Mouse (Mus musculus): ENCODE data around the gene Tcf3. TPM values are rescaled to one million over a fixed set of nuclear protein-coding genes. Genes with fewer than 3 reads are reported as not detected.

Gene Tcf3
- polyA plus RNA-seq, 1 experiment: 67.5 TPM

- TF ChIP-seq POLR2A (IDR thresholded peaks at IDR 0.05; ENCODE audit: insufficient read length, low read depth): no peak
- TF ChIP-seq SRF (IDR thresholded peaks at IDR 0.05; ENCODE audit: control insufficient read depth, insufficient read length, low read depth): no peak
- no peak for TF ChIP-seq USF1 (IDR thresholded peaks at IDR 0.05; ENCODE audit: low read depth)
- TF ChIP-seq E2F4 (IDR thresholded peaks at IDR 0.05; ENCODE audit: insufficient read depth): no peak
- TF ChIP-seq TCF3 (IDR thresholded peaks at IDR 0.05; ENCODE audit: insufficient read length, low read depth): no peak
- TF ChIP-seq MYOG (IDR thresholded peaks at IDR 0.05; ENCODE audit: control insufficient read depth in 1 of 3, insufficient read depth in 1 of 3, insufficient read length in 2 of 3, low read depth in 2 of 3): no peak
- TF ChIP-seq REST (IDR thresholded peaks at IDR 0.05; ENCODE audit: insufficient read depth, insufficient read length): no peak
- TF ChIP-seq MAX (IDR thresholded peaks at IDR 0.05; ENCODE audit: low read depth): no peak
- TF ChIP-seq MYOD1 (IDR thresholded peaks at IDR 0.05; ENCODE audit: control insufficient read depth in 1 of 3, insufficient read length in 2 of 3, low read depth in 2 of 3): no peak
- TF ChIP-seq POLR2AphosphoS2 (IDR thresholded peaks at IDR 0.05; ENCODE audit: insufficient read length, low read depth): no peak
- no peak for TF ChIP-seq CEBPB (IDR thresholded peaks at IDR 0.05; ENCODE audit: insufficient read depth, poor library complexity, severe bottlenecking)
- TF ChIP-seq TCF12 (IDR thresholded peaks at IDR 0.05; ENCODE audit: insufficient read depth, poor library complexity, severe bottlenecking): no peak
- no peaks in the 10 kb centered on the region for H3K79me2 ChIP-seq (ENCODE audit: control insufficient read depth, insufficient read depth)
- H3ac ChIP-seq (ENCODE audit: control insufficient read depth, insufficient read length): no peak overlapping the region
- H3K36me3 ChIP-seq (ENCODE audit: control insufficient read depth, insufficient read depth): no peaks in the 10 kb centered on the region
- peaks cover 33% of the 10 kb centered on the region for H3K27me3 ChIP-seq (ENCODE audit: control insufficient read depth, insufficient read depth, insufficient read length)
- H3K4me3 ChIP-seq: no peak overlapping the region
- no peak overlapping the region for H3K4me2 ChIP-seq (ENCODE audit: low read depth)
Measured at GRCm38 (mm10) chr10:80363734-80364133, 69.7 kb downstream of the Tcf3 start.

Other genes starting within 250 kb of the Tcf3 start
- 30.7 TPM for gene Mum1, start 207.2 kb downstream of the Tcf3 start, polyA plus RNA-seq (2012; fragmentation: generic; extraction: Trizol)
- 407 TPM for gene Ndufs7, start 184.5 kb downstream of the Tcf3 start, polyA plus RNA-seq (2012; fragmentation: generic; extraction: Trizol)
- 162 TPM for gene Gamt, start 172.6 kb downstream of the Tcf3 start, polyA plus RNA-seq (2012; fragmentation: generic; extraction: Trizol)
- gene Dazap1, start 172.2 kb downstream of the Tcf3 start, polyA plus RNA-seq (2012; fragmentation: generic; extraction: Trizol): 123 TPM
- 4,761 TPM for gene Rps15, start 141.2 kb downstream of the Tcf3 start, polyA plus RNA-seq (2012; fragmentation: generic; extraction: Trizol)
- 0.24 TPM for gene Apc2, start 137.7 kb downstream of the Tcf3 start, polyA plus RNA-seq (2012; fragmentation: generic; extraction: Trizol)
- 44.0 TPM for gene 2310011J03Rik, start 113.1 kb downstream of the Tcf3 start, polyA plus RNA-seq (2012; fragmentation: generic; extraction: Trizol)
- gene Pcsk4, start 104.1 kb downstream of the Tcf3 start, polyA plus RNA-seq (2012; fragmentation: generic; extraction: Trizol): 2.1 TPM
- gene Reep6, start 103.7 kb downstream of the Tcf3 start, polyA plus RNA-seq (2012; fragmentation: generic; extraction: Trizol): 25.7 TPM
- gene Adamtsl5, start 85.2 kb downstream of the Tcf3 start, polyA plus RNA-seq (2012; fragmentation: generic; extraction: Trizol): 57.8 TPM
- gene Plk5, start 77.2 kb downstream of the Tcf3 start, polyA plus RNA-seq (2012; fragmentation: generic; extraction: Trizol): 0.05 TPM
- gene Mex3d, start 46.0 kb downstream of the Tcf3 start, polyA plus RNA-seq (2012; fragmentation: generic; extraction: Trizol): 29.6 TPM
- gene Mbd3, start 34.1 kb downstream of the Tcf3 start, polyA plus RNA-seq (2012; fragmentation: generic; extraction: Trizol): 190 TPM
- 1,247 TPM for gene Uqcr11, start 26.8 kb downstream of the Tcf3 start, polyA plus RNA-seq (2012; fragmentation: generic; extraction: Trizol)
- not detected for gene Onecut3, start 61.2 kb upstream of the Tcf3 start, polyA plus RNA-seq (2012; fragmentation: generic; extraction: Trizol)
- 0.08 TPM for gene Atp8b3, start 105.5 kb upstream of the Tcf3 start, polyA plus RNA-seq (2012; fragmentation: generic; extraction: Trizol)
- 18.8 TPM for gene Rexo1, start 127.9 kb upstream of the Tcf3 start, polyA plus RNA-seq (2012; fragmentation: generic; extraction: Trizol)
- gene Klf16, start 143.7 kb upstream of the Tcf3 start, polyA plus RNA-seq (2012; fragmentation: generic; extraction: Trizol): 16.0 TPM
- 111 TPM for gene Abhd17a, start 156.7 kb upstream of the Tcf3 start, polyA plus RNA-seq (2012; fragmentation: generic; extraction: Trizol)
- gene Scamp4, start 169.2 kb upstream of the Tcf3 start, polyA plus RNA-seq (2012; fragmentation: generic; extraction: Trizol): 141 TPM
- gene Adat3, start 169.2 kb upstream of the Tcf3 start, polyA plus RNA-seq (2012; fragmentation: generic; extraction: Trizol): 5.7 TPM
- gene Gm49322, start 172.4 kb upstream of the Tcf3 start, polyA plus RNA-seq (2012; fragmentation: generic; extraction: Trizol): 1.0 TPM
- gene Csnk1g2, start 189.2 kb upstream of the Tcf3 start, polyA plus RNA-seq (2012; fragmentation: generic; extraction: Trizol): 178 TPM
- 55.9 TPM for gene Btbd2, start 223.4 kb upstream of the Tcf3 start, polyA plus RNA-seq (2012; fragmentation: generic; extraction: Trizol)
- 119 TPM for gene Mknk2, start 244.5 kb upstream of the Tcf3 start, polyA plus RNA-seq (2012; fragmentation: generic; extraction: Trizol)